Mouse (Mus musculus) C2C12 (cell line): Measurements from ENCODE around the gene Dip2c. TPM values are rescaled to one million over a fixed set of nuclear protein-coding genes. Genes with fewer than 3 reads are reported as not detected.

ENCODE experiments used
- H3K27me3 ChIP-seq: one replicate; pipeline ENCODE4 v1.6.1; 2011; ENCODE audit not compliant: control insufficient read depth, insufficient read depth, insufficient read length
- H3K36me3 ChIP-seq: one replicate; pipeline ENCODE4 v1.6.1; 2011; ENCODE audit not compliant: control insufficient read depth, insufficient read depth
- H3K4me3 ChIP-seq: one replicate; pipeline ENCODE4 v1.5.1; 2011; ENCODE audit warnings: mild to moderate bottlenecking, control low read depth; ENCODE audit not compliant: poor library complexity, insufficient read depth, severe bottlenecking
- H3K79me2 ChIP-seq: one replicate; pipeline ENCODE4 v1.6.1; 2011; ENCODE audit not compliant: control insufficient read depth, insufficient read depth
- H3K79me3 ChIP-seq: one replicate; pipeline ENCODE4 v1.6.1; 2011; ENCODE audit warnings: low read depth, control low read depth
- H3ac ChIP-seq: one replicate; pipeline ENCODE3; 2011; ENCODE audit warnings: low read depth; ENCODE audit not compliant: control insufficient read depth, insufficient read length
- CEBPB ChIP-seq: IDR thresholded peaks from one replicate; pipeline ENCODE4 v1.6.1; 2011; ENCODE audit warnings: low read depth, mild to moderate bottlenecking, control low read depth, moderate library complexity
- CTCF ChIP-seq: IDR thresholded peaks from one replicate; pipeline ENCODE4 v1.5.1; 2011; ENCODE audit not compliant: control insufficient read depth, insufficient read depth, insufficient read length
- FOSL1 ChIP-seq: IDR thresholded peaks from one replicate; pipeline ENCODE4 v1.8.0; 2011; ENCODE audit warnings: mild to moderate bottlenecking, low read length; ENCODE audit not compliant: poor library complexity, insufficient read depth, severe bottlenecking
- MAX ChIP-seq: IDR thresholded peaks from one replicate; pipeline ENCODE4 v1.6.1; 2011; ENCODE audit warnings: mild to moderate bottlenecking, control low read depth
- MYOD1 ChIP-seq: IDR thresholded peaks from one replicate; pipeline ENCODE4 v1.6.1; 2011; ENCODE audit warnings: low read depth; ENCODE audit not compliant: control insufficient read depth, insufficient read length
- MYOG ChIP-seq: IDR thresholded peaks from one replicate; pipeline ENCODE4 v1.6.1; 2011; ENCODE audit not compliant: control insufficient read depth, insufficient read length; ENCODE audit errors: extremely low read depth
- USF1 ChIP-seq: IDR thresholded peaks from one replicate; pipeline ENCODE4 v1.6.1; 2011; ENCODE audit warnings: low read depth, mild to moderate bottlenecking, control low read depth, moderate library complexity
- polyA plus RNA-seq: library from polyadenylated mRNA; unstranded; fragments of >200 nt; fragmentation: generic; extraction: Trizol; gene quantifications from one replicate; pipeline ENCODE4 v1.2.1, GENCODE M21; 2012; ENCODE audit warnings: missing spikeins

The Dip2c gene
- polyA plus RNA-seq, 1 experiment: 4.8 TPM

DNA sequence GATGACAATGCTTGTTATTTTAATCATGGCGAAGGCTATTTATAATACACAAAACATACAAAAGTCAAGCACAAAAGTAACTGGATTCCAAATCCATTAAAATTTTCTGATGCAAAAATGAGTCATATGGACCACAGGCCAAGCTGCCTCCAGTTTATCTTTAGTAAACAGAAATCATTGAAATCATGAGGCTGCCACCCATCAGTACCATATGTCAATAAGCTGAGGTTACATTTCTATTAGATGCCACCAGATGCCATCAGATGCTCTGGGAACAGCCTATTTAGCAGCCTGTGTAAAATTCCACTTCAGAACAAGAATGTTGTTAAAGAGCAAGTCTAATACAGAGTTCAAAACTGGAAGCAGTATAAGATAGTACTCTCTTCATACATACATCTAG, 436.1 kb downstream of the Dip2c start:
- H3K79me2 ChIP-seq: peaks cover 25% of the 10 kb centered on the region
- no peak overlapping the region for H3K4me3 ChIP-seq
- no peaks in the 10 kb centered on the region for H3K27me3 ChIP-seq
- no peak overlapping the region for H3ac ChIP-seq
- H3K79me3 ChIP-seq: peaks cover 8% of the 10 kb centered on the region
- peaks cover 31% of the 10 kb centered on the region for H3K36me3 ChIP-seq
- TF ChIP-seq MYOD1: no peak
- TF ChIP-seq CEBPB: no peak
- no peak for TF ChIP-seq MAX
- no peak for TF ChIP-seq USF1
- TF ChIP-seq CTCF: no peak
- no peak for TF ChIP-seq MYOG
- TF ChIP-seq FOSL1: no peak

DNA sequence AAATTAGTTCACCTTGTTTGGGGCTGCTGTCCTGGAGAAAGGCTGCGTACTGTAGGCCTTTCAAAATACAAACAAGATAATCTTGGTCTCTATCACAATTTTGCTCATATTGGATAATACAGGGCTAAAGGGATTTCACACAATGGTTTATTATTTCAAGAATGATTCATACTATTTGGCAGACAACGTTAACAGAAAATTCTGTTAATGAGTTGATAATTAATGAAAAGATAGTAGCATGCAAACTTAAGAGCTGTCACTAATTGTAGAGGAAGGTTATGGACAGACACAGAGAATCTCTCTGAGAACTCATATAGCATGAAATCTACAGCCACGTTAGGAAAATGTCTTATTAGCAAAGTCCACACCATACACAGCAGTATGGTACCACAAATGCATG, 436.6 kb downstream of the Dip2c start:
- peaks cover 32% of the 10 kb centered on the region for H3K36me3 ChIP-seq
- H3K27me3 ChIP-seq: no peaks in the 10 kb centered on the region
- TF ChIP-seq MAX (no peak), FOSL1 (no peak), MYOD1 (no peak), CEBPB (no peak), MYOG (no peak), USF1 (no peak), CTCF (no peak)
- peaks cover 25% of the 10 kb centered on the region for H3K79me2 ChIP-seq
- H3ac ChIP-seq: no peak overlapping the region
- H3K4me3 ChIP-seq: no peak overlapping the region
- H3K79me3 ChIP-seq: peaks cover 8% of the 10 kb centered on the region

DNA sequence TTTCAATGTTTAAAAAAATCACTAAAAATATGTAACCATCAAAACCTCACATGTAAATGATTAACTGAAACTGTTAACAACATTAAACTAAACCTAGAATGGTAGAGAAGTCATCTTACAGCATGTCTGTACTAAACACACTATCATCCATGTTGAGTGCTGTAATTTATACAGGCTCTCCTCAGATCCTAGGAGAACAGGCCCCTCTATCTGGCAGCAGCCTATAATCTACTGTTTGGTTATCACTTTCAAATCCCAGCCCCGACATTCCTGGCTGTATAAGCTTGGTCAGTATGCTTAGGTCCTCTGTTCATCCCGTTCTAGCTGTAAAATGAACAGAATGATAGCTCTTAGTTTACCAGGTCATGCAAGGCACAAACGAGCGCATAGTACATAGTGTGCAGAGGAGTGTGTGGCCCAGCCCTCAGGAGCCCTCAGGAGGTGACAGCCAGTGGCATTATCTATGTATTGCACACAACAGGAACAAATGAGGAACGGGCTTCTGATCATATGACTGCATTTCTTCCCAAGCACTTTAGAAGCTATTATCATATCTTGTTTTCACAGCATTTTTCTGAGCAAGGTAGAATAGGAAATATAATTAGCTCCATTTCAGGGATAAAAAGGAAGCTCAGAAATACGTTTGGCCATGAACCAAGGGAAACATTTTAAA, 437.3 kb downstream of the Dip2c start:
- Histone ChIP-seq H3K36me3 (peaks cover 28% of the 10 kb centered on the region), H3K79me3 (peaks cover 8% of the 10 kb centered on the region), H3K4me3 (no peak overlapping the region), H3K27me3 (no peaks in the 10 kb centered on the region), H3K79me2 (peaks cover 25% of the 10 kb centered on the region), H3ac (no peak overlapping the region)
- TF ChIP-seq MYOD1 (no peak), MYOG (no peak), FOSL1 (no peak), CTCF (no peak), MAX (no peak), USF1 (no peak), CEBPB (no peak)

DNA sequence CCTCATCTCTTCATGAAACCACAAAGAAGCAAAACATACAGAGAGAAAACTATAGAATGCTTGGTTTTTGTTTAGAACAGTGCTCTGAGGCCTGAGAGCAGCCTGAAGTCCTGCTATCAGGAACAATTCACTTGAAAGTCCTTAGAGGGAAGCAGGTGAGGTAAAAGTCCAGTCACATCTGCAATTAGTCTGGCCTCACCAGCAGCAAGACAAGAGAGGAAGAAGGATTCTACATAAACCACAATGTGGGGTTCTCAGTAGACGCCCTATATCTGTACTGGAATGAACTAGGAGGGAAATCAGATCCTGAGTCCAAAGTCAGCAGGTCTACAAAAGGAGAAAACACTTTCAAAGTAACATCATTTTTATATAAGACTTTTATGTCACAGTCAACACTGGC, 438.9 kb downstream of the Dip2c start:
- Histone ChIP-seq H3K27me3 (no peaks in the 10 kb centered on the region), H3K79me3 (peaks cover 8% of the 10 kb centered on the region), H3K36me3 (peaks cover 28% of the 10 kb centered on the region), H3K4me3 (no peak overlapping the region), H3K79me2 (peaks cover 25% of the 10 kb centered on the region), H3ac (no peak overlapping the region)
- TF ChIP-seq CEBPB: no peak
- no peak for TF ChIP-seq MYOD1
- no peak for TF ChIP-seq MYOG
- no peak for TF ChIP-seq FOSL1
- no peak for TF ChIP-seq CTCF
- TF ChIP-seq USF1: no peak

Other genes with a start within 250 kb of the Dip2c start
- 15.2 TPM for gene Larp4b, start 182.6 kb upstream of the Dip2c start, polyA plus RNA-seq